Mouse (Mus musculus) cerebellum, postnatal 10 days (tissue): ENCODE data around the gene Ssx2ip.

Experiments used
- DNase-seq, 2 experiments: peaks; one replicate each; pipeline ENCODE4 v3.0.0; 2021; ENCODE audit warnings: mixed read lengths in 2 of 2

The Ssx2ip gene

GRCm38 (mm10) chr3:146405213-146406006 lies 968 bp downstream of the Ssx2ip start:
- no peak for DNase-seq

GRCm38 (mm10) chr3:146406007-146406341 lies 1.5 kb downstream of the Ssx2ip start:
- no peak for DNase-seq

- DNase-seq, result no peak
Observed at GRCm38 (mm10) chr3:146407086-146407721, 2.8 kb downstream of the Ssx2ip start.

GRCm38 (mm10) chr3:146410114-146410513 lies 5.7 kb downstream of the Ssx2ip start:
- DNase-seq, result no peak

GRCm38 (mm10) chr3:146412008-146412407 lies 7.6 kb downstream of the Ssx2ip start:
- peak; percentile 48 to 61 for DNase-seq

GRCm38 (mm10) chr3:146412480-146412879 lies 8.0 kb downstream of the Ssx2ip start:
- DNase-seq, result no peak

- peak; percentile 43 to 44 for DNase-seq
Observed at GRCm38 (mm10) chr3:146413016-146413415, 8.6 kb downstream of the Ssx2ip start.

GRCm38 (mm10) chr3:146413992-146414391 lies 9.6 kb downstream of the Ssx2ip start:
- DNase-seq, result peak; percentile 67 to 74

GRCm38 (mm10) chr3:146414555-146414954 lies 10.1 kb downstream of the Ssx2ip start:
- DNase-seq, result no peak

GRCm38 (mm10) chr3:146417873-146418272 lies 13.4 kb downstream of the Ssx2ip start:
- DNase-seq, result no peak

- DNase-seq, result peak in 1 of 2 experiments; percentile 16
Observed at GRCm38 (mm10) chr3:146418901-146419300, 14.5 kb downstream of the Ssx2ip start.

GRCm38 (mm10) chr3:146419534-146419933 lies 15.1 kb downstream of the Ssx2ip start:
- DNase-seq, result peak; percentile 43 to 54

GRCm38 (mm10) chr3:146419992-146420537 lies 15.6 kb downstream of the Ssx2ip start:
- peak; percentile 51 to 53 for DNase-seq

GRCm38 (mm10) chr3:146421787-146422186 lies 17.3 kb downstream of the Ssx2ip start:
- DNase-seq, result no peak

- peak in 1 of 2 experiments; percentile 45 for DNase-seq
Observed at GRCm38 (mm10) chr3:146423710-146424109, 19.3 kb downstream of the Ssx2ip start.

GRCm38 (mm10) chr3:146424306-146424900 lies 20.0 kb downstream of the Ssx2ip start:
- peak in 1 of 2 experiments; percentile 41 for DNase-seq

GRCm38 (mm10) chr3:146425902-146426301 lies 21.5 kb downstream of the Ssx2ip start:
- no peak for DNase-seq

- DNase-seq, result no peak
Observed at GRCm38 (mm10) chr3:146426489-146426888, 22.0 kb downstream of the Ssx2ip start.

GRCm38 (mm10) chr3:146433063-146433462 lies 28.6 kb downstream of the Ssx2ip start:
- DNase-seq, result peak in 1 of 2 experiments; percentile 8

- peak; percentile 55 to 64 for DNase-seq
Observed at GRCm38 (mm10) chr3:146433681-146434350, 29.4 kb downstream of the Ssx2ip start.

- DNase-seq, result peak in 1 of 2 experiments; percentile 4
Observed at GRCm38 (mm10) chr3:146434686-146435085, 30.2 kb downstream of the Ssx2ip start.

GRCm38 (mm10) chr3:146435533-146435932 lies 31.1 kb downstream of the Ssx2ip start:
- DNase-seq, result peak in 1 of 2 experiments; percentile 14

GRCm38 (mm10) chr3:146436114-146436513 lies 31.7 kb downstream of the Ssx2ip start:
- DNase-seq, result no peak
